Mouse (Mus musculus) left cerebral cortex, postnatal 10 days (tissue): ENCODE measurements at regions not wholly inside any gene's neighbourhood (a gene's known extent, or its start where the extent isn't known, plus 50 kb on each side); places are given as distances from the start of the nearest gene placed in this dataset.

Experiments used
- DNase-seq, 2 experiments: peaks; one replicate each; pipeline ENCODE4 v3.0.0; 2021 to 2022; ENCODE audit warnings: low spot score in 2 of 2, mixed read lengths in 1 of 2; ENCODE audit errors: extremely low spot score in 1 of 2
- intact Hi-C: fragments of 180-260 bp; cut with DNase I; formaldehyde crosslinking; loops from one replicate; pipeline ENCODE4 v1.15.1; 2025

- intact Hi-C loops: no loop called here
- no peak for DNase-seq
These were observed 57.2 kb upstream of the Usp9x start for GRCm38 (mm10) chrX:13014051-13014450.

GRCm38 (mm10) chrX:13013086-13013485 is 58.2 kb upstream of the Usp9x start:
- DNase-seq: no peak
- intact Hi-C loops: no loop called here

DNA sequence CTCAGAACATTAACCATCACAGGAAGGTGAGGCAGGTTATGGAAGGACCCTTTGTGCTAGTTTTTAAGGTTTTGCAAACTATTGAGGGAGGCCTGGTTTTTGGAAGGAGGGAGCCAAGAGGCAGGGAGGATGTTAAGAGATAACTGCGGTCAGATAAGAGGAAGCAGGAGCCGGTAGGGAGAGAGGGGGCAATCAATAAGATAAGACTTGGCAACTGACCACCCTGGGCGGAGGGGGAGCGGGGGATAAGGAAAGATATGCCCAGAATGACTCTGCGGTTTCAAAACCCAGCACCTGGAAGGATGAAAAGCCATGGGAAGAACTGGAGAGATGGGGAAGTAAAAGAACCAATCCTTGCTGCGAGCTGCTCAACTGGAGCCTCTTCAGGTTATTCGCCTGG is 80.5 kb upstream of the Usp9x start:
- DNase-seq: no peak
- intact Hi-C loops: no loop called here

- intact Hi-C loops: no loop called here
These were observed 93.6 kb upstream of the Usp9x start for GRCm38 (mm10) chrX:12977676-12978075.

DNA sequence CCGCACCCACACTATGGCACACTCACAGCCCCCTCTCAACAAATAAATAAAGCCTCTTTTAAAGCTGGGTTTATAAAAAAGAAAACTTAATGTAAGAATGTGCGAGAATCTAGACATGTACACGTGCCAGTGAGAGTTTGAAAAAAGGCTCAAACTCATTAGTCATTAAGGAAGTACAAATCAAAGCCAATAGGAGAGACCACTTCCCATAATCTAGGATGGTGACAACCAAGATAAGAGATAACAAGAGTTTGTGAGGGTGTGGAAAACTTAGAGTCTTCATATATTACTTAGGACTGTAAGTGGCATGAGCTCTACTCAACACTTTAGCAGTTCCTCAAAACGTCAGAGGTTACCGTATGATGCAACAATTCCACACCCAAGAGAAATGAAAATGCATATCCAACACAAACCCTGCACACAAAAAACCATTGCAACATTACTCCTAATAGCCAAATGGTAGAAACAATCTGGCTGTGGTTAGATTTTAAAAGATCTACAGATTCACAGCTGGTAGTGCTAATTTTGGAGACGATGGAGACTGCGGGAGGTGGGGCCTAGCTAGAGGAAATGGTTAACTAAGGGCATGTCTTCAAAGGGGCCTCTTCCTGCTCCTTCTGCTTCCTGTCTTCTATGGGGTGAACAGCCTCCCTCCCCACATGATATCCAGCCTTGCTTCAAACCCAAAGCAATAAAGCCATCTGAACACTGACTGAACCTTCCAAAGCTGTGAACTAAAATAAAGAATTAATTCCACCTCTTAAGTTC is 102.1 kb upstream of the Usp9x start:
- DNase-seq: no peak
- intact Hi-C loops: no loop called here

More at GRCm38 (mm10) chrX:12977676-12978075, 93.6 kb upstream of the Usp9x start:
- DNase-seq: no peak

DNA sequence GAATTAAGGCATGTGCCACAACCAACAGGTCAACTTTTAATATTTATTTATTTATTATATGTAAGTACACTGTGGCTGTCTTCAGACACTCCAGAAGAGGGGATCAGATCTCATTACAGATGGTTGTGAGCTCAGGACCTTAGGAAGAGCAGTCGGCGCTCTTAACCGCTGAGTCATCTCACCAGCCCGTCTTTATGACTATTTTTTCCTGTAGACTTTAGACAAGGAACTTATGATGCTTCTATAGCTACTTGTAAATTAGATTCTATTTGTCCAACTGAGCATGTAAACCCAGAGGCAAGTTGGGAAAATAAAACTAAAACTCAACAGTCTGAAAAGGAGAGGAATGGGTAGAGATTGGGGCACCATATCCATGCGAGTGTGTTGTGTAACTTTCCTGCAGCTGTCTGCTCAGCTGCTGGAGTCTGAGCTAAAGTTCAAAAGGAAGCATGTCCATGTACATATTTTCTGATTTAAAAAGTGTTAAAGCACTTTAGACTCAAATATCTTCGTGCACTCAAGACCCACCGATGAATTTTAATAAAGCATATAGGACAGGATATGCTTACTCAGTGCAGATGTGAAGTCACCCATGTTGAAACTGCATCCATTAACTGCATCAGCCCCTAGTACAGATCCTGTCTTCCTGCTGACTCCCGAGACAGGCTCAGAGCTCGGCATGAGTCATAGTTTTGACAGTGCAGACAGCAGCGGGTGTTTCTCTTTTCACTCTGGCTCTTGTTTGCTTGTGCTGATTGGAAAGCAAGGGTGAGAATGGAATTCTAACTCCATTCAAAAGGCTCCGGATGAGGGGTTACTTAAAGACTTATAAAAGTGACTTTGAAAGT is 111.6 kb upstream of the Usp9x start:
- no peak for DNase-seq
- intact Hi-C loops: no loop called here

- DNase-seq: no peak
- intact Hi-C loops: no loop called here
These were observed 112.4 kb upstream of the Usp9x start for GRCm38 (mm10) chrX:12958873-12959272.

DNA sequence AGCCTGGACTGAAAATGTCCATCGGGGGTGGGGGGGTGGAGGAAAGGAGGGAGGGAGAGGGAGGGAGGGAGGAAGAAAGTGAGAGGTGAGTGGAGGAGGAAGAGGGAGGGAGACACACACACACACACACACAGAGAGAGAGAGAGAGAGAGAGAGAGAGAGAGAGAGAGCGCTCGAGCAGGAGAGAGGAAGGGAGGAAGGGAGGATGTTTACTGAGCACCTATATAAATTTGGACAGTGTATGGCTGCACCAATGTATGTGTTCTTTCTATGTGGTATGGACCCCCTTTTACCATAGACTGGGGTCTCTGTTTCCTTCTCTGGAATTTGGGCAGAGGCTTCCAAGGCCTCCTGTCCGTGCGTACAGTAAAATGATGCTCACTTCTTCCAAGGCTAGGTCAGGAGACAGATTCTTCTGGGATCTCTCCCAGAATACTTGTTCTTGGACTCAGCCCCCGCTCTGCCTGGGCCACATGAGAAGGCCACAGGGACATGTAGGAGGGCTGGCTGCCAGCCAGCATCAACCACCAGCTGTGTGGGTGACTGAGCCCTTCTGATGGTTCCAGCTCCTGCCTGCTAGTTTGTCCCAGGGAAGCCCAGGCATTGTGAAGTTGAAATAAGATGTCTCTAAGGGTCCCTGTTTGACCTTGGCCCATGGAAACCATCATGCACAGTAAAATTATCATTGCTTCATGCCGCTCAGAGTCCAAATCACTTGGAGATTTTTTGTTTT is 120.2 kb upstream of the Usp9x start:
- DNase-seq: peak in 1 of 2 experiments; percentile 42
- intact Hi-C loops: no loop called here

- intact Hi-C loops: no loop called here
- DNase-seq: no peak
These were observed 128.8 kb upstream of the Usp9x start for GRCm38 (mm10) chrX:12942451-12942850.

GRCm38 (mm10) chrX:12936406-12937172 is 134.7 kb upstream of the Usp9x start:
- DNase-seq: peak in 1 of 2 experiments; percentile 41
- intact Hi-C loops: no loop called here

GRCm38 (mm10) chrX:12933294-12933807 is 137.9 kb upstream of the Usp9x start:
- intact Hi-C loops: no loop called here
- no peak for DNase-seq

DNA sequence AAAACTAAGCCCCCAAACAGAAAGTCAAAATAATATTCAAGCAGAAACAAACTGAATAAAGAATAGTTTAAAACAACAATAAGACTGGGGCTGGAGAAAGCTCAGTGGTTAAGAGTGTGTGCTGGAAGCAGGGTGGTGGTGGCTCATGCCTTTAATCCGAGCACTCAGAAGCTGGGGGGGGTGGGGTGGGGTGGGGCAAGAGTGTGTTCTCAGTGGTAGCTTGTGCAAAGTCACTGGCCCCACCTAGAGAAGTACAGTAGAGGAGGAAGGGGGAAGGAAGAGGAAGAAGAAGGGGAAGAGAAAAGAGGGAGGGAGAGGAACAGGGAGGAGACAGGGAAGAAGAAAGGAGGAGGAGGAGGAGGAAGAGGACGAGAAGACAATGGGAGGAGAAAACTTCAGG is 141.1 kb upstream of the Usp9x start:
- DNase-seq: no peak
- intact Hi-C loops: no loop called here

DNA sequence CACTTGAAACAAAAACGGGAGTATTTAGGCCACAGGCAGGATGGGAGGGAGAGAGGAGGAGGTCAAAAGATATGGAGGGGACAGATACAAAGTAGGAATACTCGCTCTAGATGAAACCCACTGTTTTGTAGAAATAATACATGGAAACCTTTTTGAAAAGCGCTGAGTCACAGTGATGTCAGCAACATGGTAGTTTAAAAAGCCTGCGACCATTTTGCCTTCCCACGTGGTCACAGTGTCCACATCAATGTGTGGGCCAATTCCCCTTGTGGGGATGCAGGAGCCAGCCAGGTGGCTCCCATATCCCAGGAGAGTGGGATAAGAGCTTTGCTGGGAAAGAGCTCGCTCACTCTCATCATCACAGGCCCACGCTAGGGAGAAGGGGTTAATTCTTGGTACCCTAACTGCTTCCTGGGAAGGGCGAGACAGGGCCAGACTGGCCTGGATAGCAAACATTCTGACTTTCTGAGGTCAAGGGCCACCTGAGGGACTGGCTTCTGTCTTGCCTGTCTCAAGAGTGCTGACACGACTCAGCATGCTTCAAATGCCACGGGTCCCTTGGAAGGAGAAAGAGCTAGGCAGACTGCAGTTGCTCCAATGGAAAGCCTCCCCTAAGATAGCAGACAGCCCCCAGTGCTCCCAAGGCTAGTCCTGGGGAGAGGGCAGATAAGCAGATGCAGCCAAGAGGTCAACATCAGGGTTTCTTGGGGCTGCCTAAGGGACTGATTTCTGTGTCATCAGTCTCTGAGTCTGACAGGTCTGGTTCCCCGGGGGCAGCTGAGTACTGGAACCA is 143.3 kb upstream of the Usp9x start:
- DNase-seq: no peak
- intact Hi-C loops: no loop called here

GRCm38 (mm10) chrX:12924705-12925644 is 146.3 kb upstream of the Usp9x start:
- no peak for DNase-seq
- intact Hi-C loops: no loop called here

- intact Hi-C loops: no loop called here
- no peak for DNase-seq
These were observed 151.7 kb upstream of the Usp9x start for GRCm38 (mm10) chrX:12919576-12919975.

GRCm38 (mm10) chrX:12917105-12917504 is 154.2 kb upstream of the Usp9x start:
- intact Hi-C loops: no loop called here
- peak in 1 of 2 experiments; percentile 26 for DNase-seq

DNA sequence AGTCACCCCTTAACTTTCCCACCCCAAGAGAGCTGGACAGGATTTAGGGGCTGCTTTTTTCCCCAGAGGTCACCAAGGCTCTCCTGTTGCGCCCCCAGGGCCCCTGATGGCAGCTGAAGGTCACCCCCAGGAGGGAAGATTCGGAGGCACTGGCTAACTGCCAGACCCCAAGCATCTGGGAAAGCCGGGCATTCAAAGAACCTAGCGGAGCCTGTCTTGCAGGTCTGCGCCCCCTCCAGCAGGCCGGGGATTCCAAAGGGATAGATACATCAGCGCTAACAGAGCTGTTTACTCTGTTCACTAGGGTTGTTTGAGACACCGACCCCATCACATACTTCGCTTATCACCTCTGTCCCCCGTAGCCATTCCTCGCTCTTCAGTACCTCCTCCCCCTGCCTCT is 154.6 kb upstream of the Usp9x start:
- DNase-seq: peak in 1 of 2 experiments; percentile 20
- intact Hi-C loops: no loop called here
